Mouse (Mus musculus) retina, adult 2 months (tissue): ENCODE results near the gene Rnf183.
"Not testable (repeated sequence)": the region's sequence is repeated elsewhere in the genome, so short reads cannot be mapped to it uniquely, and the experiment has no call there.

Experiments
- DNase-seq: peaks from one replicate; pipeline ENCODE4 v3.0.0-alpha.2; 2012; ENCODE audit warnings: low read depth, low spot score

Gene Rnf183

DNA sequence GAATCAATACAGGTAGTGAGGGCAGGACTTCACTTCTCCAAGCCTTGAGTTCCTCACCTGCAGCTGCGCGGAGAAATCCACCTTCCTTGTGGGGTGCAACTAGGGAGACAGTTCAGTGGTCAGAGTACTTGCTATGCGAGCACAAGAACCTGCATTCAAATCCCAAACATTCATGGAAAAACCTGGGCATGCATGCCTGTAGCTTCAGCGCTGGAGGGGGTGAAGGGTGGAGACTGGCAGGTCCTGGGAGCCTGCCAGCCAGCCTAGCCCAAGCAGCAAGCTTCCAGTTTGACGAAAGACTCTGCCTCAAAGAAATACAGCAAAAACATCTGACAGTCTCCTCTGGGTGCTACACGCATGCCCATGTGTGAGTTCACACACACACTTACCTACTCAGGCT is at the start of gene Rnf183:
Gene Rnf183 (minus strand): TSS at position 172 of the 400 bp plus-strand sequence.
- DNase-seq, result no peak

- no peak for DNase-seq
These were observed 45.9 kb upstream of the Rnf183 start for GRCm38 (mm10) chr4:62480709-62481605.

DNA sequence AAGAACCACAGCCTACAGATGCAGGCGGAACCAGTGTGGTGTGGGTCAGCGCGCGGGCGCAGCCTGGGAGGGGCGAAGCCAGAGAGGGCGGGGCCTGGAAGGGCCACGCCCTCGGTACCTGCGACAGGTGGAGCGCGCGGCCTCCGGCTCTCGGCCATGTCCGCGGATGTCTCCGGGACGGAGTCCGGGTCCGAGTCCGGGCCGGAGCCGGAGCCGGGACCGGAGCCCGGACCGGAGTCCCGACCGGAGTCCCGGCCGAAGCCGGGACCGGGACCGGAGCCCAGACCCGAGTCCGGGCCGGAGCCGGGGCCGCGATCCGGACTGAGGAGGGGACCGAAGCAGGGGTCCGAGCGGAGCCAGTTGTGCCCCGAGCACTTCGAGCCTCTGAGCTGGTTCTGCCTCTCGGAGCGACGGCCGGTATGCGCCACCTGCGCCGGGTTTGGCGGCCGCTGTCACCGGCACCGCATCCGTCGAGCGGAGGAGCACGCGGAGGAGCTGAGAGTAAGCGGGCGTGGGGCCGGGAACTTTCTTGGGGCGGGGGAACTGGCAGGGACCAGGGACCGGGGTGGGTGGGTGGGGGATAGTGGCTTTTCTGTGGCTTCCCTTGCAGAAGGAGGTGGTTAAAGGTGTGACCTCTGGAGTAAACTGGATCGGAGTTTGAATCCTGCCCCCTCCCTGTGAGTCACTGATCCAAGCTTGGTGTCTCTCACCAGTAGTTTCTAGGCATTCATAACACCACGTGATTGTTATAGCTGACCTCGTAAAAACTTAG is 45.1 kb upstream of the Rnf183 start, which contains the start of gene Bspry:
Gene Bspry (plus strand): TSS at position 117 of the 772 bp plus-strand sequence.
- no peak for DNase-seq

DNA sequence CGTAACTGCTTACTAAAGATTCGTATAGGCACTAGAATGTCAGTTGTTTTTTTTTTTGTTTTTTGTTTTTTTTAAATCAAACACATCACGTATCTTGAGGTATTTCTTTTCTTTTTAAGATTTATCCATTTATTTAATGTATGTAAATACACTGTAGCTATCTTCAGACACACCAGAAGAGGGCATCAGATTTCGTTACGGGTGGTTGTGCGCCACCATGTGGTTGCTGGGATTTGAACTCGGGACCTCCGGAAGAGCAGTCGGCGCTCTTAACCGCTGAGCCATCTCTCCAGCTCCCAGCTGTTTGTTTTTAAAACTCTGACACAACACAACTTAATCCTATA is 44.5 kb upstream of the Rnf183 start:
- not testable (repeated sequence) for DNase-seq

GRCm38 (mm10) chr4:62477542-62478244 is 42.6 kb upstream of the Rnf183 start:
- no peak for DNase-seq

GRCm38 (mm10) chr4:62475793-62476192 is 40.7 kb upstream of the Rnf183 start:
- DNase-seq, result no peak

DNA sequence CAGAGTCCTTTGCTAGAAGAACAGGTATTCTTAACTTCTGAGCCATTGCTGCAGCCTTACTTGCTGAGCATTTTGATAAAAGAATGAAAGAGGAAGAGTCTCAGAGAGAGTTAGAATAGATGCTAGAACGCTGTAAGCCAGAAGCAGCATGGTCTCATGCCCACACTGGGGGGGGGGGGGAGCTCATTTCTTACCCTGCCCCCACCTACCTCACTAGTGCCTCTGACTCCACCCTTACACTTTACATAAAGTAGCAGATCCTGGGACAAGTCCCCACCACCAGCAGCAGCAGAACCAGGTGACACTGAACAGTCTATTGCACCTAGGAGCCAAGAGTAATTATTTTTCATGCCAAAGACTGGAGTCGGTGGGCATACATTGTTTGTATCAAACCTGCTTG is 40.1 kb upstream of the Rnf183 start:
- DNase-seq, result no peak

GRCm38 (mm10) chr4:62472071-62472470 is 37.0 kb upstream of the Rnf183 start:
- DNase-seq, result no peak

DNA sequence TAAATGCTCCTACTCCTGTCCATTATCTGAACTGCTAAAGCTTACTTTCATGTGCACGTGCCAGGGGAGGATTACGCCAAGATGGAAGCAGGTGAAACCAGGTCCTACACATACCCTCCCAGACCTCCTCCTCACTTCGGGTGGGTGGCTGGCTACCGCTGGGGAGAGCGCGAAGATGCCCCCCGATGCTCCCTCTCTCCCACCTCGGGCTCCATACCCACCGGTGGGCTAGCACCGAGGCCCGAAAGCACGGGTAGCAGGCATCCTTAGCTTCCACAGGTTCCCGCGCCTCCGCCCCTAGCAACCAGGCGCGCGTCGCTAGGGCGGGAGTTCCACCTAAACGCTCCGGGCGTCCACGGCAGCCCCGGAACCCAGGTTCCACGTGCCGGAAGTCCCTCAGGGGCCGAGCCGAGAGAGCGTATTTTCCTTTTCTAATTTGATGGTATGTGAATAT is 35.6 kb upstream of the Rnf183 start, which contains the start of gene Wdr31:
Gene Wdr31 (minus strand): TSS at position 299 of the 454 bp plus-strand sequence.
- DNase-seq, result peak; percentile 74

GRCm38 (mm10) chr4:62468158-62468557 is 33.1 kb upstream of the Rnf183 start:
- no peak for DNase-seq

DNA sequence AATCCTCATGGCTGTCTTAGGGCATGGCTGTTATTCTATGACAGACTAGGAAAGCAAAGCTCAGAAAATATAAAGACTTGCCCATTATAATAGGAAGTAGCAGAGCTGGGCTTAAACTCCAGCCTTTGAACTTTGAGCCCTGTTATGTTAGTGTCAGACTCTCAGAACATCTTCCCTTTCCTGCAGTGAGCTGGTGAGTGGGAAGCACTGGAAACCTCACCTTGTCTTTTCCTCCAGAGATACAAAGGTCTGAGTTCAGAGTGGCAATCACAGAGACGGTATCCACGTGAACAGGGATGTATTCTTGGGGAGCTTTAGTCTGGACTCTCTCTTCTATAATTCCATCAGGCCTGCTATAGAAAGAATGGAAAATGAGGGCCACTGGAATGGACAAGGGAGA is 28.1 kb upstream of the Rnf183 start:
- DNase-seq, result no peak

DNA sequence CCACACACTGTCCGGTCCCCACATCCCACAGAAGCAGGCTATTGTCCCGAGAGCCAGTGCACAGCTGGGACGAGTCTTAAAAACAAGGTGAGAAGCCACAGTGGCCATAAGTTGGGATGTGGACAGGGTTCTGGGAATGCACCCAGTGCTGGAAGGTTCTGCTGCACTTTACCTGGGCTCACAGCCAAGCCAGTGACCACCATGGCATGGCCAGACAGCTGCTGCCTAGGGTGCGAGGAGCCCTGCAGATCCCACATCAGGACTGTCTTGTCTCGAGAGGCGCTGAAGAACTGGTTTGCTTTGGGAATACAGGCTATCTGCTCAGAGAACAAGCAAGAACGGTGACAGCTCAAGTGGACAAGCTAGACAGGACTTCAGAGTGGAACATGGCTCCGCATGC is 25.3 kb upstream of the Rnf183 start:
- no peak for DNase-seq

- no peak for DNase-seq
These were observed 24.0 kb upstream of the Rnf183 start for GRCm38 (mm10) chr4:62459081-62459480.

- DNase-seq, result no peak
These were observed 19.9 kb upstream of the Rnf183 start for GRCm38 (mm10) chr4:62454995-62455394.

DNA sequence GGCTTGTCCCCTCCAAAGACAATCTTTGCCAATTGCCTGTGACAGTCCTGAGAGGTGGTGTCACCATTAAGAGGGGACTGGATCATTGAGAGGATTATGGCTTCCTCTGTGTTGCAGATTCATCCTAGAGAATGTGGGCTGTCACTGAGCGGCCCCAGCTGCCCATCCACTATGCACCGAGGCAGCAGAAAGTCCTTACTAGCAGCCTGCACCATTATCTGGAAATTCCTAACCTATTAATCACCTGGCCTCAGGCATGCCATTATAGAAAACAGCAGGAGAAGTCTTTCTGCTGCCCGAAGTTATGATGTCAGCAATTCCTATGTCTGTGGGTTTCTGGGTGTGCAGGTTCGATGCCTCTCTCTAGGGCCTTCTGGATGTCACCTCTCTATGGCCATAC is 5.9 kb upstream of the Rnf183 start:
- DNase-seq, result no peak

GRCm38 (mm10) chr4:62440544-62440943 is 5.5 kb upstream of the Rnf183 start:
- no peak for DNase-seq

GRCm38 (mm10) chr4:62439793-62440192 is 4.7 kb upstream of the Rnf183 start:
- DNase-seq, result no peak

GRCm38 (mm10) chr4:62437871-62438270 is 2.8 kb upstream of the Rnf183 start:
- DNase-seq, result no peak

- DNase-seq, result no peak
These were observed 2.3 kb upstream of the Rnf183 start for GRCm38 (mm10) chr4:62437256-62437778.

GRCm38 (mm10) chr4:62433939-62434870 is 847 bp downstream of the Rnf183 start:
- no peak for DNase-seq

DNA sequence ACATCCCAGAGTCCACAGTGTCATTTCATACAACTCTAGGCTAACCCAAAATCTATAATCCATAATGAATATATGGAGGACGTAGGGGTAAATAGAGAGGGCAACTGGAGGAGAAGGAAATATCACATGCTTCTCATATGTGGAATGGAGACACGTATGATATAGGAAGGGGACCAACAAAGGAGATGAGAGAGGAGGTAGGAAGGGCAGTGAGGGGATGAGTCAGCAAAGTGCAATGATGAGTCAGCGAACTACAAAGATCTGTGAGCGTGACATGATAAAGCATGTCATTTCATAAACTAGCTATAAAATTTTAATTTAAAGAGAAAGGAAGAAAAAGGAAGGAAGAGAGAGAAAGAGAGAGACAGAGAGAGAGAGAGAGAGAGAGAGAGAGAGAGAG is 3.5 kb downstream of the Rnf183 start:
- no peak for DNase-seq
